Mouse (Mus musculus) spleen, adult 2 months (tissue): ENCODE data around the gene Spred2.

ENCODE experiments used
- CTCF ChIP-seq: fragments of 200-500 bp; IDR thresholded peaks from 2 replicates; pipeline ENCODE4 v1.5.1; 2011; ENCODE audit warnings: mild to moderate bottlenecking, inconsistent platforms; ENCODE audit not compliant: insufficient read depth, insufficient read length, insufficient replicate concordance; ENCODE audit errors: extremely low read depth
- POLR2A ChIP-seq: fragments of 200-500 bp; IDR thresholded peaks from 2 replicates; pipeline ENCODE4 v1.6.1; 2011; ENCODE audit warnings: low read depth, low read length, inconsistent platforms

DNA sequence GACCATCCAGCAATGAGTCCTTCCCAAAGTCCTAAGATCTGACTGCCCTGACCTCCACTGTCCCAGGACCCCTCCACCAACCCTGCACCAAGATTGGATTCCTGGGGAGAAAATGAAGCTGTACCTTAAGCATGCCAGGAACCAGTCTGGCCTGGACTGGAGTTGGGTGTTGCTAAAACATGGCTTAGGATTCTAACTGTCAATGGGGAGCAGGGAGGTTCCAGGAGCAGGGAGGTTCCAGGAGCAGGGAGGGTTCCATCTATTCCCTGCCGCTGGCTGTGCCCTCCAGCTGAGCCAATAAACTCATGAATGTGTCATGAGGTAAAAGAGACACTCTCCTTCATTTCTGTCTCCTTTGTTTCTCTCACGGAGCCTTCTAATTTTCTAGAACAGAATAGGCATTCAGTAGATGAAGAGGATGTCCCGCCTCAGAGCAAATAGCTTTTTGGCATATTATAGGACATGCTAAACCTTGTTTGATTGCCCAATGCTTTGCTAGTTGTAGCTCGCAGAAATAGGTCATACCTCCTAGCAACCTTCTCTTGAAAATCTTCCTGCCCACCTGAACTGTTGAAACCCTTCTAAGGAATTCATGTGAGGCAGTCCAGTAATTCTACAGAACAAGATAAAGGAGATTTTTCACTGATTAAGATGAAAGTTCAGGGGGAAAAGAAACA is 46.8 kb upstream of the Spred2 start:
- no peak for TF ChIP-seq POLR2A
- no peak for TF ChIP-seq CTCF
